Mouse (Mus musculus) mesoderm, embryonic 11.5 days (tissue): ENCODE data around the gene Myo19.

ENCODE experiments used
- DNase-seq: peaks from one replicate; pipeline ENCODE4 v3.0.0-alpha.2; 2012; ENCODE audit warnings: low read depth, low spot score

Myo19 gene

GRCm38 (mm10) chr11:84944639-84945435 lies 64.9 kb downstream of the Myo19 start:
- no peak for DNase-seq

DNA sequence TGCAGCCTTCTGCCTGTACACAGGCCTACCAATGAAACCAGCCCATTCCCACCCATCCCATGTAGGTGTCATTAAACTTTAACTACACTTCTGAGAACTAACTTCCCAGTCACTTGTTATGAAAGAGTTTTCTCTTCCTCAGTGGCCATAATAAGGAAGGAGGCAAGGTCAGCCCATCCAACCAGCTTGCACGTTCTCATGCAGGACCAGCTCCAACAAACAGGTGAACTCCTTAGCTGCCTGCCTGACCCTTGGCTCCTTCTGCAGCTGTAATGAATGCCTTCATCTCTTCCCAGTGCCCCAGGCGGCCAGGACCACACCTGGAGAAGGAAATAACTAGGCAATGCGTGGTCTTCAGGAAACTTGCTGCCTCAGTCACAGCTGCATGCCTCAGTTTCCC lies 65.9 kb downstream of the Myo19 start:
- no peak for DNase-seq

DNA sequence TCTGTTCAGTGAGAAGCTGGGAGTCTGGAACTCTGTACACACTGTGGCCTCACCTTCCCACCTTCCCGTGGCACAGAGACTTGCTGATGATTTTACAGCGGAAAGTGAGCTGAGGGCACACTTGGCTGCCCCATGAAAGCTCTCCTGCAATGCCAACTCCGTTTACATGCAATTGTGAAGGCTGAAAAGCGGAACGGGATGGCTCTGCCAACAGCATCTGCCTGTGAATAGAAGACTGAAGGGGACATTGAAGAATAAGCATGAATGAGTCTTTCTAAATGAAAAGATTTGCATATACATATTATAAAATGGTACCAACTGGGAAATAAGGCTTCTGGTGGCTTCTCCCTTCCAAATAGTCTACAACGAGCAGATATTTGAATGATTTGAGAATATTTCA lies 67.3 kb downstream of the Myo19 start:
- no peak for DNase-seq

DNA sequence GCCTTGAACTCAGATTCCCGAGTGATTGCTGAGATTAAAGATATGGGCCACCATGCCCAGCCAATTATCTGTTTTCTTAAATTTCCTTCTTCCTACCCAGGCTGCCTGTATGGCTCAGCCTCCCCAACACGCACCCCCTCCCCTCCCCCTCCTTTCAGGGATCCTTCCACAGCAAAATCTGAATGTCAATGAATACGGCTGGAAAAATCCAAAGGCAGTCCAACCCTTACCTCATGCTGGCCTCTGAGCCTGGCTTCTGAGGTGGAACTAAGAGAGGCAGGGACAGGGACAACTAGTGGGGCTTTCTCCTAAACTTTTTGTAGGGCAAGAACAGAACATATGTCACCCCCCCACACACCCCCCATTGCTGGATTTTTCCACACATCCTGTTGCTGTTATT lies 68.2 kb downstream of the Myo19 start:
- no peak for DNase-seq

DNA sequence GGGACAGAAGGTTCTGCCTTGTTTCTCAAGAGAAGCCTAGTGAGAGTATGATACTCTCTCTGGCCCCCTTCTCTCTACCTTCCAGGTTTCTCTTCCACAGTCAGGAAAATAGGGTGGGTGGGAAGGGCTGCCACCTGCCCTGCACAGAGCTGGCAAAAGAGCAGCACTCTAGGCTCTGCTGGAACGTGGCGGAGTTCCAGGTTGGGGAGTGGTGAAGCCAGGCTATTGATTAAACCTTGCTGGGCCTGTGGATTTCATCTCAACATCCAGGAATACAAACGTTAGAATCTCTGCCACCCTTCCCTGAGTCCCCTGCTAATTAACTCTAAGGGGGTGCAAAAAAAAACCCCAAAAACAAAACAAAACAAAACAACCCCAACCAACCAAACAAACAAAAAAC lies 68.6 kb downstream of the Myo19 start:
- DNase-seq, result no peak

DNA sequence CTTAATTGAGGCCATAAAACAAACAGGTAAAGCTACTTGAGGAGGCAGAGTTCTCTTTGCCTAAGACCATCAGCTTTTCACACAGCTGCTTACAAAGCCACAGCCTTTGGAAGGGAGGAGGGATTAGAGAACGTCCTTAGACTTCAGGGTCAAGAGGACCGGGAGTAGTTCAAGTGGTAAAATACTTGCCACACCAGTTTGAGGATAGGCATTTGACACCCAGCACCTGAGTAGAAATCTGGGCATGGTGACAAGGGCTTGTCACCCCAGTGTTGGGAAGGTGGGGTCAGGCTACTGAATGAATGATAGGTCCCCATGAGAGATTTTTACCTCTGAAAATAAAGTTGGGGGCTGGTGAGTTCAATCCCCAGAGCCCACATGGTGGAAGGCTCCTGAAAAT lies 72.7 kb downstream of the Myo19 start:
- DNase-seq, result no peak

- no peak for DNase-seq
Measured at GRCm38 (mm10) chr11:84956400-84956799, 76.5 kb downstream of the Myo19 start.

DNA sequence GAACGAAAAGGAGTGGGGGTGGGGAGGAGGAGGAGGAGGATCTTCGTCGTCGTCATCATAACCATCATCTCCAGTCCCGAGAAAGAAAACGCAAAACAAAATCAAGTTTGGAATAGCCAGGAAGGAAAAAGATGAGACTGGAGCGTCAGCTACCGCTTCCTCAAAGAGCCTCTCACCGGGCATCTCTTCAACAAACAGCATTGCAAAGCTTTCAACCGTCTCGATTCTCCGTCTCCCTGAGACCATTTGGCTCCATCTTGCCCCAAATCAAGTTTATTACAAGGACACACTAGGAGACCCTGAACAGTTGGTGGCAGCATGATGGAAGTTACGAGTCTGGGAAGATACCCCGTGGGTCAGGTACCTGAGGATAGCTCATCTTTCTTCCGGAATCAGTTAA lies 77.2 kb downstream of the Myo19 start:
- no peak for DNase-seq

DNA sequence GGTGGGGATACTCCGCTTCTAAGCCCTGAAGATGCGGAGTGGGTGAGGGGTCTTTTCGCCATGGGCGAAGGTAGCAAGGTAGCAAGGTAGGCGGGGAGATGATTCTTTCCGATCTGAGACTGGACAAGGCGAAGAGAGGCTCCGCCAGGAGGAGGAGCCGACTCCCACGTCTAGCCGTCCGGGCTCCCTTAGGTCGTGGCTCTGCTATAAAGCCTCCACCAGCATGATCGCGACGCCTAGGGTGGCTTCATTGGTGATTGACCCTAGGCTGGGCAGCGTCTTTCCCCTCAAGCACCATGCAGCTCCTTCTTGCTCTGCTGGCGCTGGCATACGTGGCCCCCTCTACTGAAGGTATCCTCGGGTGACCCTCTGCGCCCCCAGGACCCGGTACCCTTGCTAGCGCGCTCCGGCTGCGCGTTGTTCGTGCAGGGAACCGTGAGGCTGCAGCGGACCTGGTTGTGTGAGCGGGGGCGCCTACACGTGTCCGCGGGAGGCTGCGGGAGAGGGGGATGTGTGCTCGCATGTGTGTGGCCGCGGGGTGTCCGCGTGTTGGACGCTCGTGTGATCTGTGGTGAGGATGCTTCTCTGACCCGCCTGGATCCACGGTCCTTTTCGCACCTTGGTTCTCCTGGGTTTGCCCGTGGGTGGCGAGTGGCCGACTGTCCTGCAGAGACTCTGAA lies 77.8 kb downstream of the Myo19 start, which contains the start of gene Car4:
TSS of gene Car4 (plus strand) at position 196 of the 680 bp plus-strand sequence.
- DNase-seq, result no peak

DNA sequence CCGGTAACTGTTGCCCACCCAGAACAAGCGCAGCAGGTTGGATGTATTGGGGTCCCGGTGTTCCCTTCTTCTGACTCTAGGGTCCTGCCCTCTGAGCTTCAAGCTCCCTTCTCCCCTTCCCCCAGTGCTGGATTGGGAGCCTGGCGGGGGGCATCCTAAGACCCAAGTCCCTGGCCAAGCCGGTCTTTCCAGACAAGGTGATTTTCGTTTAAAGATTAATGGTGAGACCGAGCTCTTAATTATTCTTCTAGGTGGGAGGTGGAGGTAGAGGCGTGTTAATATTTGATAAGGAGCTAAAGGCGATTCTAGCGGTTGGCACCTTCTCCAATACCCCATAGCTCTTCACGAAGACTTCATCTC lies 78.3 kb downstream of the Myo19 start:
- no peak for DNase-seq

DNA sequence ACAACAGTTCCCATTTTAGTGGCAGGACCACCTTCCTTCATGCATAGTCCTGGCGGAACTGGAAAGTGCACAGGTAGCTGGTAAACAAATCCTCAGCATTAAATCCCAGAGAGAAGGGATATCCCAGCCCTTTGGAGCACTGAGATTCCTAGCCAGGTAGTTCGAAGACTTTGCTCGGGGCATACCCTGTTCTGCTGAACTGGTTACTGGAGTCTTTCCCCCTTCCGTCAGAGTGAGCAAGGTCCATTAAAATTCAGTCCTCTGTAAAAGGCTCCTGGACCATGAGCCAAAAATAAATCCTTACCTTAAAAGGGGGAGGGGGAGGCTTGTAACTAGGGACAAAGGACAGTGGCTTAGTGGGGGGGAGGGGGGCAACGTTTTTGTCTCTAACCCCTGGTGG lies 79.2 kb downstream of the Myo19 start:
- DNase-seq, result no peak

DNA sequence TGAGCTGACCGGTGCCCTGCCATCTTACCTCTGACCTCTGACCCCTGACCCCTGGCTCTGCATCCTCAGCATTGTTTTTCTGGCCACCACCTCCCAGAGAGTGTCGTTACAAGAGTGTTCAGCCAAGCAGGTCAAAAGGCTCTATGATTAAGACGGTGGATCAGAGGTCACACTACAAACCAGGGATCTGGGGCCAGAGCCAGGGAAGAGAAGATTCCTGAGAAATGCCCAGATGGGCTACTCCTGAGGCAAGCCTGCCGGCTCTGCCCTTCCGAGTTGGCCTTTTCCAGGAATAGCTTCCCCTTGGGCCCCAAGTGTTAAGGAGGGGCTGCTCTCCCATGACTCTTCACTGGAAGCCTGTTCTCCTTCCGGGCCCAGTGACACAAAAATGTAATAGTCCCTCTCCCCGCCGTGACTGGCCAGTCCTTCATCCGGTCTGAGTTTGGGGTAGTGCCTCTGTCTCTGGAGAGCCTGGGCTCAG lies 79.8 kb downstream of the Myo19 start:
- no peak for DNase-seq

DNA sequence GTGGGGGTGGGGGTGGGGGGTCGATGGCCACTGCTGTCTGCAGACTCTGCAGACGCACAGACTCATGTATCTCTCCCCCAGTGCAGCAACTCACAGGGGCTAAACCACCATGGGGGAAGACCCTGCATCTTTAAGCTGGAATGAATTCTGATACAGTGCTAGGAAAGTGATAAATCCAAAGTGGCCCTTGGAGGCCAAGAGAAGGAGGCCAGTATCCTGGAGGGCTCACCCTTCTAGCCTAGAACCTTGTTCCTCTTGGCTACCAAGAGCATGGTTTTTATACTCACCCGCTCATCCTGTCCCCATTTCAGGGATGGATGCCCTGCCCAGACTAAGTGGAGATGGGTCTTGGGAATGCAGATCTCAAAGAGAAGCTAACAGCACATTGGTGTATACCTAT lies 80.3 kb downstream of the Myo19 start:
- DNase-seq, result no peak

- no peak for DNase-seq
Measured at GRCm38 (mm10) chr11:84960780-84961179, 80.8 kb downstream of the Myo19 start.
